ENCODE assay signal across 9 mouse cellular contexts in the genomic region with DNA sequence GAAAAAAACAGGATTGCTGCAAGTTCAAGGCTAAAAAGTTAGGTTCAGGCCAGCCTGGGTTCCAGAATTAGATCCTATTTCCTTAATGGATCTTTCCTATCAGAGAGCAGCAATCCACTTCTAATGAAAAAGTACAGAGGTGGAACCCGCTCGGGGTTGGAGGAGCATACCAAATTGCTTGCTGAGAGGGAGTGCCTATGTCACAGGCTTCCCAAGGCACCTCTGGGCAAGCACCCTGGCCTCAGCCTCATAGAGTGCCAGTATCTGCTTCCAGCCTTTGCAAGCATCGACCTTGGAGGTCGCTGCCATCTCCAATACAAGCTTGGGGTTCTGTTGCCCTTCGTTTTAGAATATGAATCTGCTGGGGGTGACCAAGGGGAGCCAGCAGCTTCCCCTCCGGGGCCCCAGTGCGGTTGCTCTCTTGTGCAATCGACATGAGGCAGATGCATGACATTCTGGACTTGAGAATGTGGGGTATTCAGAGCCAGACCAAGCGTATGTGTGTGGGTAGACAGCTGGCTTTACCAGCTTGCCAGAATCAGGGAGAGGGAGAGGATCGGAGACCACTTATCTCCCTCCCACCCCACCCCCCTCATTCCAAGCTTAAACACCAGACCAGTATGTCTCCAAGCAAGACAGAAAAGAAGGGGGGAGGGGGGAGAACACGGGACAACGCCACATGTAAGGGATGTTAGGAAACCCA. TPM values are rescaled to one million over a fixed set of nuclear protein-coding genes. Genes with fewer than 3 reads are reported as not detected.
A peak's percentile ranks its signal among the peaks of the same experiment; 100 is the strongest.
DNase-seq lines count a peak whose midpoint lies in the region; ATAC-seq lines count a peak whose summit lies in the region.
"Had no signal": no experiment of that assay in that cellular context is flagged by ENCODE, and none has a peak within 500 bp of the region (broad histone marks: within the 10 kb centered on the region; RNA-seq: fewer than 3 reads in every experiment).

No protein-coding gene starts in this region.

- peak; percentile 85 for ATAC-seq in lung, embryonic 15.5 days (ENCODE audit: borderline replicate concordance, extremely low read depth, low FRiP score, low TSS enrichment)
- peak; percentile 96 for ATAC-seq in common myeloid progenitor, adult 5-6 weeks (replicated peaks; ENCODE audit: low read depth, poor library complexity, severe bottlenecking)
- ATAC-seq in heart, embryonic 13.5 days (ENCODE audit: extremely low read depth, insufficient number of reproducible peaks, low FRiP score, low TSS enrichment): peak; percentile 46; the same call in 1 of the 2 replicates
- ATAC-seq in megakaryocyte progenitor cell, adult 5-6 weeks (replicated peaks; ENCODE audit: poor library complexity): peak; percentile 96
- ATAC-seq: inflammation-experienced regulatory T-cells, adult 6 months had no signal

- peak overlapping the region; percentile 26 for H3K4me2 ChIP-seq in lung, embryonic 15.5 days
- H3K4me2 ChIP-seq in heart, embryonic 13.5 days: peak overlapping the region; percentile 54

- 36% methylated on average over 12 of the region's 12 CpGs for WGBS in lung, embryonic 15.5 days
- WGBS in heart, embryonic 13.5 days: 32% methylated on average over 12 of the region's 12 CpGs

- H3K9ac ChIP-seq in lung, embryonic 15.5 days: no peak overlapping the region
- H3K9ac ChIP-seq in heart, embryonic 13.5 days: no peak overlapping the region

- H3K9me3 ChIP-seq in lung, embryonic 15.5 days: no peaks in the 10 kb centered on the region
- no peaks in the 10 kb centered on the region for H3K9me3 ChIP-seq in heart, embryonic 13.5 days

- no peak overlapping the region for H3K4me3 ChIP-seq in lung, embryonic 15.5 days
- peak overlapping the region; percentile 13; the same call in 1 of the 2 replicates for H3K4me3 ChIP-seq in heart, embryonic 13.5 days

- peak overlapping the region; percentile 73 for H3K27ac ChIP-seq in lung, embryonic 15.5 days
- H3K27ac ChIP-seq in heart, embryonic 13.5 days (replicated peaks): peak overlapping the region; percentile 2

- peaks cover 13% of the 10 kb centered on the region; the same call in 1 of the 2 replicates for H3K4me1 ChIP-seq in lung, embryonic 15.5 days
- peaks cover 11% of the 10 kb centered on the region for H3K4me1 ChIP-seq in heart, embryonic 13.5 days

- DNase-seq in lung, postnatal 25 days (ENCODE audit: low spot score): no peak
- no peak for DNase-seq in right cerebral cortex, postnatal 25 days
- no peak for DNase-seq in cerebellum, postnatal 36 days
- DNase-seq in urinary bladder, postnatal 14 days (ENCODE audit: low spot score): no peak

- H3K36me3 ChIP-seq in lung, embryonic 15.5 days: peaks cover 5% of the 10 kb centered on the region; the same call in 1 of the 2 replicates
- no peaks in the 10 kb centered on the region for H3K36me3 ChIP-seq in heart, embryonic 13.5 days

- H3K27me3 ChIP-seq in lung, embryonic 15.5 days: no peaks in the 10 kb centered on the region
- no peaks in the 10 kb centered on the region for H3K27me3 ChIP-seq in heart, embryonic 13.5 days (replicated peaks)

RNA-seq across cellular contexts. Expression of a gene that starts 58.0 kb away (rescaled TPM):
- polyA plus RNA-seq in lung, embryonic 15.5 days (2015; fragmentation: Nextera tagmentation; extraction: Ambion mirVana): 71.7 and 81.0 TPM in 2 replicates
- 4.2 and 7.4 TPM in 2 replicates for total RNA-seq in common myeloid progenitor, adult 5-6 weeks (2017)
- polyA plus RNA-seq in heart, embryonic 13.5 days (2015; fragmentation: Nextera tagmentation; extraction: Ambion mirVana): 1.2 and 1.4 TPM in 2 replicates
- total RNA-seq in megakaryocyte progenitor cell, adult 5-6 weeks (2015): 38.5 and 45.3 TPM in 2 replicates
- total RNA-seq in megakaryocyte progenitor cell, adult 5-6 weeks (2017): 26.8 and 33.4 TPM in 2 replicates

RNA-seq across cellular contexts. Expression of a gene that starts 58.1 kb away (rescaled TPM):
- 16.2 and 17.8 TPM in 2 replicates for polyA plus RNA-seq in lung, embryonic 15.5 days (2015; fragmentation: Nextera tagmentation; extraction: Ambion mirVana)
- 53.2 and 68.3 TPM in 2 replicates for total RNA-seq in common myeloid progenitor, adult 5-6 weeks (2017)
- 5.9 and 6.8 TPM in 2 replicates for polyA plus RNA-seq in heart, embryonic 13.5 days (2015; fragmentation: Nextera tagmentation; extraction: Ambion mirVana)
- total RNA-seq in megakaryocyte progenitor cell, adult 5-6 weeks (2015): 117 and 142 TPM in 2 replicates
- 48.7 and 58.3 TPM in 2 replicates for total RNA-seq in megakaryocyte progenitor cell, adult 5-6 weeks (2017)

Comparison
In these comparisons a context has a peak if more than half of its experiments do, and no peak if none do; other contexts are left out.
1. ATAC-seq: peak in every context shown above with its lines; median percentile 96 in common myeloid progenitor, adult 5-6 weeks; 96 in megakaryocyte progenitor cell, adult 5-6 weeks; 85 in lung, embryonic 15.5 days; 46 in heart, embryonic 13.5 days.